Mouse (Mus musculus) left cerebral cortex, adult 2 months (tissue): ENCODE results near the gene Prmt9. TPM values are rescaled to one million over a fixed set of nuclear protein-coding genes. Genes with fewer than 3 reads are reported as not detected.

Experiments used
- DNase-seq, 2 experiments: peaks; one replicate each; pipeline ENCODE4 v3.0.0; 2021 to 2022; ENCODE audit warnings: low spot score in 2 of 2, mixed read lengths in 1 of 2; ENCODE audit errors: extremely low spot score in 1 of 2
- H3K27ac ChIP-seq: fragments of 200-600 bp; 2 replicates; pipeline ENCODE4 v1.8.1; 2022
- H3K4me3 ChIP-seq: fragments of 200-600 bp; 2 replicates; pipeline ENCODE4 v1.8.1; 2022
- CTCF ChIP-seq: fragments of 200-600 bp; IDR thresholded peaks from 2 replicates; pipeline ENCODE4 v1.8.1; 2022; ENCODE audit warnings: antibody characterized with exemption, mild to moderate bottlenecking, moderate library complexity
- intact Hi-C: fragments of 180-260 bp; cut with DNase I; formaldehyde crosslinking; loops from one replicate; pipeline ENCODE4 v1.15.1; 2025
- total RNA-seq, 2 experiments: library from RNA; stranded (reverse); gene quantifications; 2 replicates each; pipeline ENCODE4 v1.2.3; 2021

The Prmt9 gene
- total RNA-seq, 2 experiments from 2014 or later: 17.5 to 20.7 TPM

DNA sequence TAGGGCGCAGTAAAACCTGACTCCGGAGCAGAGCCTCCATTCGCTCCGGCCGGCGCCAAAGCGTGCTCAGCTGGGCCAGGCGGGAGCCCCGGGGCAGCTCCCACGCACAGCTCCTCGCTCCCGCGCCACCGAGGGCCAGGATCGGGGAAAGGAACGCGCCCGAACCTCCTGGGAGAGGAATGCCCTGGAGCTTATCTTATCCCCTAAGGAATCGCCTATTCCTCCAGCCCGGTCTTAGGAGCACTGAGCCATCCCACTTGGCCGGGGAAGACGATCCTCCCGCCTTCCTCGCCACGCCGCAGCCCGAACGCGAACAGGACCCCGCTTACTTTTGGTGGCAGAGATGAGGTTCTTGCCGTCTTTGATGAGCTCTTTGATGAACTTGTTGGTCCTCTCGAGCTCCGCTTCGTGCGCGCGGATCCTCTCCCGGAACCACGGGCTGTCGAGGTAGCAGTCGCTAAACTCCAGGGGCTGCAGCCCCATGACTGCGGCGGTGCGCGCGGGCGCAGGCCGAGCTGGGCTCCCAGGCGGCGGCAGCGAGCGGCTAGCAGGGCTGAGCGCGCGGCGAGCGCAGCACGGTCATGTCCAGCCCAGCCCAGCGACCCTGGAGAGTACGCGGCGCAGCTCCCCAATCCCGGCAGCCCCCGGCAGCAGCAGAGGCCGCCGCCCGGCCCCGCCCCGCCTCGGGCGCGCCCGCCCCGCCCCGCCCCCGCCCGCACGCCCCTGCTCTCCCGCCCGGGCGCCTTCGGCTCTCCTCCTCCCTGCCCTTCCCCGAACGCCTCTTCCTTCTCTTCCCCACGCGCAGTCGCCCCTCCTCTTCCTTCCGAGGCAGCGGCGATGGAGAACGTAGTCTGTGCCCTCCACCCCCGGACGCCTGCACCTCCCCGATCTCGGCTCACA is 31.6 kb upstream of the Prmt9 start, which contains the start of gene Arhgap10:
Gene Arhgap10, minus strand, starts transcription at position 653 of the 900 bp plus-strand sequence.
- DNase-seq: peak; percentile 47 to 51
- H3K27ac ChIP-seq: peak within 1 kb of the TSS; percentile 89
- no peak for TF ChIP-seq CTCF
- H3K4me3 ChIP-seq: peak within 1 kb of the TSS; percentile 61
- intact Hi-C loops: loop anchor here (1.0 to 5.0 kb wide), 3 partner anchors 25 to 93 kb away; no protein-coding TSS in a partner anchor

DNA sequence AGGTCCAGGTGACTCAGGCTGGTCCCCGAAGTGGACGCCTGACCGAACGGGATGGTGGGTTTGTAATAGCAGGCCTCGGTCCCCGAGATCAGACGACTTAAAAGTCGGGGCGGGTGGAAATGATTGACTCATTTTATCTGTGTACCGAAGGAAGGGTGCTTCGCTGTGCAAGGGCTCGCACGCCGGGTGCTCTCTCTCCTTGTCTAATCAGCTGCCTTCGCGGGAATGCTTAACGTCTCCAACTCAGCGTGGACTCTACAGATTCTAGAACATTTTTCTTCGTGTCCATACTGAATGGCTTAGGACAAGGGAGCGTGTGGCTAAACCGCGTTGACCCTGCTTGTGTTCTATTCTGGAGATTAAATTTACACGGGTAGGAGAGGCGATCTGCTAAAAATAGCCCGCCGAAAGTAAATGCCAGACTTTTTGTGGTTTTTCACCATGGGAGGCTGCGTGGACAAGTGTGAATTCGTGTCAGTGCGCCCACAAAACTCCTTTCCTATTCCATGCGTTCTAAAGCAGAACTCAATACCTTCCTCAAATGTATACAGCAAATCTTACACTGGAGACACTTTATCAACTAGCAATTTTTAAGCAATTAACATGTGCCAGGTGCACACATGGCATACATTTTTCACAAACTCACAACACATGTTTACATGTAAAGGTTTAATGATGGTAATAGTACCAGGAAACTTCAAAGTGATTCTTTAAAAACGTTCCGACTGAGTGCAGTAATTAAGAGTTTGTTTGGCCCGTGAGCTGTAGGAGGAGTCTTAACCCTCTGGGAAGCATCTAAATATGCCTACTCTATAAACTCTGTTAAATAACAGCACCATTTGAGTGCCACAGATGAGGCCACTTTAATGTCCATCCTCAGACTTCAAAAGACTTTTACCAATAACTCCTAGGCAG is 30.7 kb upstream of the Prmt9 start:
- intact Hi-C loops: loop anchor here (1.0 to 5.0 kb wide), 2 partner anchors 76 to 94 kb away; no protein-coding TSS in a partner anchor
- peak overlapping the region; percentile 89 for H3K27ac ChIP-seq
- no peak for TF ChIP-seq CTCF
- H3K4me3 ChIP-seq: peak overlapping the region; percentile 61
- DNase-seq: peak; percentile 50 to 57

DNA sequence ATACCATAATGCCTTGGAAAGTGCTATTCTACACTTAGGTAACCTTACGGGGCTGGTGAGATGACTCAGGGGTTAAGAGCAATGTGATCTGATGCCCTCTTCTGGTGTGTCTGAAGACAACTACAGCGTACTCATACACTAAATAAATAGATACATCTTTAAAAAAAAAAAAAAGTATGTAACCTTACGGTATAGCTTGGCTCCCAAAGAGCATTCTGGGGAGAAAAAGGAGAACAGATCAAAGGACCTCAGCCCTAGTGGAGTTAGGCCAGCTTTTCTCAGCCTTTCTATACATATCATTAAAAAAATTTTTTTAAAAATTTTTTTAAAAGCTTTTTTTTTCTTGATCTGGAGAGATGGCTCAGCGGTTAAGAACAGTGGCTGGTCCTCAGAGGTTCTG is 28.6 kb upstream of the Prmt9 start:
- intact Hi-C loops: no loop called here

DNA sequence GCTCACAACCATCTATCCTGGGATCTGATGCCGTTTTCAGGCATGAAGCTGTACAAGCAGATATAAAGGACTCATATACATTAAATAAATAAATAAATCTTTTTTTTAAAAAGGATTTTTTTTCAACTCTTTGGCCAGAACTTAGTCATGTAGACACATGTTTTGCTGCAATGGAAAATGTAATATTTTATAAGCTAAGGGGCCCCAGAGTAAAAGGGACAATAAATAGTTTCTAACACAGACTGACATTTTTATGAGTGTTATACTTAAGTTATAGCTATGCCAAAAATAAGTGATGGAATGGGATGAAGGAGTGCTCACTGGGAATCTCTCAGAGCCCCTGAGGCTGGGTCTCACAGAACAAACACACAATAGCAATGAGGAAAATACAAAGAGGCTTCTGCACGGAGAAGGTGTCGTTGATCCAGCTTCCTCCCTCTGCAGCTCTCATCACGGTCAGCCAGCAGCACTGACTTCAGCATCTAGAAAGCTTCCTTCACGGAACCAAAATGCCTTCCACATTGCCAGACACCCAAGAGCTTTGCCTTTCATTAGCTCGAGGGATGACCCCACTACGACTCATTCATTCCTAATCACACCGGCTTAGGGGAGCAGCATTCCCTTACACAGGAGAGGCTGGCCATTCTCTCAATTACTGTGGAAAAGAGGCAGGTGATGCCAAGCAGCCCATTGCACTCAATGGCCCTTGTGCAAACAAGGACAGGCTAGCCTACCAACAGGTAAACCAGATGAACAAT is 28.0 kb upstream of the Prmt9 start:
- no peak for TF ChIP-seq CTCF

More for the DNA sequence above, 28.6 kb upstream of the Prmt9 start:
- H3K4me3 ChIP-seq: no peak overlapping the region
- no peak for DNase-seq
- H3K27ac ChIP-seq: no peak overlapping the region
- TF ChIP-seq CTCF: no peak; the same call in 1 of the 2 replicates

DNA sequence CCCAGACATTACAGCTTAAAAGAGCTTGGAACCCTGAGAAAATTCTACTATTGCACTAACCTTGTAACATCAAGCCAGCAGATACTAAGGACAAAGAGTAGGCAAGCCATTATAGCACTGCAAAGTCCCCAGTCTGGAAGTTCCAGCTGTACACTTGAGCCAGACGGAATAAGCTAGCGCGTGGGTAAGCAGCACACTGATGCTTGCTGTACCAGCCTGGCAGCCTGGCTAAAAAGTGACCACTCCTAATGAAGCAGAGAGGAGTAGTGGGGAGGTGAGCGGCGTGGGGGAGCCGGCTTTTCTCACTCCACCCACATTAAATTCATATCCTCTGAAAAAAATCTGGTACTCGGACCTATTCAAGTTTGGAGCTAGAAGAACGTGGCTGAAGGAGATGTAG is 26.2 kb upstream of the Prmt9 start:
- Histone ChIP-seq H3K4me3 (no peak overlapping the region), H3K27ac (no peak overlapping the region)
- TF ChIP-seq CTCF: no peak
- intact Hi-C loops: no loop called here
- no peak for DNase-seq

More for the DNA sequence above, 28.0 kb upstream of the Prmt9 start:
- Histone ChIP-seq H3K4me3 (no peak overlapping the region), H3K27ac (no peak overlapping the region)
- intact Hi-C loops: no loop called here
- DNase-seq: no peak

DNA sequence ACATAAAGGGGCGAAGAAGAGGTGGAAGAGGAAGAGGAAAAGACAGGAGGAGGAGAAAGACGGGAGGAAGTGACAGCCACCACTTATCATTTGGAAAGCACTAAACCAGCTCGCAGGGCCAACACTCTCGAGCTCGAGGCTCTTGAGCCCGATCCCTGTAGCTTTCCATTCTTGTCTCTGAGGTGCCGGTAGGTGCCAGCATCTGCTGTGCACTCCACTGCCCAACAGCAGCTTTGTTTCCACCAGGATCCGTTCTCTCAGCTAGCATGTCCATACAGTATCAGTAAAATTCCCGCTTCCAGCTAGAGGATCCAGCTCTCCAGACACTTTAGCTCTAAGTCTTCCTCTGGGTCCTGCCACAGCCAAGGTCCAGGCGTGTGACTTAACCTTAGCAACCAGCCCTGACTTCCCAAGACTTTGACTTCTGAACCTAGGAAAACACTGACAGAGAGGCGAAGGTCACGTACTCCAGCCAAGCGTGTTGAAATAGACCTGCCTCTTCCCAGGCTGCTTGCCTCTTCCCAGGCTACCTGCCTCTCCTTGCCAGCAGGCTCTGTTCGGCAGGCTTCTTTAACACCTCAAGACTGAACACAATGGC is 25.1 kb upstream of the Prmt9 start:
- no peak for DNase-seq
- Histone ChIP-seq H3K4me3 (no peak overlapping the region), H3K27ac (no peak overlapping the region)
- intact Hi-C loops: no loop called here
- no peak for TF ChIP-seq CTCF

DNA sequence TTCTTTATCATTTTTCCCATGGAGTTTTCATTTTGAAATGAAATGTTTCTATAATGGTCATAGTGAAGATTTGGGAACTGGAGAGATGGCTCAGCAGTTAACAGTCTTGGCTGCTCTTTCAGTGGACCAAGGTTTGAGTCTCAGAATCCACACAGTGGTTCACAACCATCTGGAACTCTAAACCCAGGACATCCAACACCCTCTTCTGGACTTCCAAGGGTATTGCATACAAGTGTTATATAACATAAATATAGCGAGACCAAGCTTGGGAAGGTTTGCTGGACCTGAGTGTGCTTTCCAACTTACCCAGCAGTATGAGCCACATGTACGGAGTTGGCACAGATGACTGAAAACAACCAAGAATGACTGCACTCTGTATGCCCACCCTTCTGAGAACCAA is 24.3 kb upstream of the Prmt9 start:
- intact Hi-C loops: no loop called here
- TF ChIP-seq CTCF: peak; percentile 22
- DNase-seq: no peak
- no peak overlapping the region for H3K4me3 ChIP-seq
- no peak overlapping the region for H3K27ac ChIP-seq

DNA sequence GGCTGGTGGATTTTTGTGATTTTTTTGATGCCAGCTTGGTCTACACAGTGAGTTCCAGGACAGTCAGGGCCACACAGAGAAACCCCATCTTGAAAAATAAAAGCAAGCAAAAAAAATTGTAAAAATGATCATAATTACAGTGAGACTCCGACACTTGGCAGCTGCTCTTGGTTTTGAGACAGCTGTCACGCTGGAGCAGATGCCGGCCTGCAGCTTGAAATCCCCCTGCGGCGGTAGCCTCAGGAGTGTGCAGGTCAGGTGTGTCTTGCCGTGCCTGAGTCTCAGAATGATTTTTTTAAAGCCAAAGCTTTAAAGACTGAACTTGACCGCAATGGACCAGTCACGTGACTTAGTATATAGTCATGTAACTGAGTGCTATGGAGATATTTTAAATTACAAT is 23.1 kb upstream of the Prmt9 start:
- no peak for DNase-seq
- no peak for TF ChIP-seq CTCF
- Histone ChIP-seq H3K27ac (no peak overlapping the region), H3K4me3 (no peak overlapping the region)
- intact Hi-C loops: no loop called here

DNA sequence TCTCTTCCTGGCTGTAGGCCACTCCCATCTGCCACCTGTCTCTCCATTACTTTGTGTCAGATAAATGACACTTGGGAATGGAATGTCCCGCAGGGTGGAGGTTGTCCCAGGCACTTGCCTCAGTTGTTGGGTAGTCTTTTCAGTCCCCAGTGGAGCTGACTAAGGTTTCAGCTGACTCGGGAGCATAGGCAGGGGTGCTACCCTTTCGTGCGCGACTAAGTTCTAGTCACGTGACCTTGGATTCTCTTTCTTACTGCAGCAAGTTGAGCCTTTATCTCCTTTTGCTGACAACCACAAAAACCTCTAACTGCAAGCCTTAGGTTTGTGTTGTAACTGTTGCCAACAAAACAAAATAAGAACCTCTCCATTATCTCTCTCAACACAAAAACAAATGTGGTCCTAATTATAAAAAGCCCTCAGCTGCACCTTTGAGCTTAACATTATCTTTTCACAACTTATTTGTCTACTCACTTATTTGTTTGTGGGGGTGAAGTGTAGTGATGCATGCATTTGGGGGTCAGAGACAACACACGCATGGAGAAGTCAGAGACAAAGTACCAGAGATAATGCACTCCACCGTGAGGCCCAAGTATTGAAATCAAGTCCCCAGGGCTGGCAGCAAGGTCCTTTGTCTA is 14.7 kb upstream of the Prmt9 start:
- no peak for DNase-seq
- no peak overlapping the region for H3K27ac ChIP-seq
- TF ChIP-seq CTCF: no peak
- no peak overlapping the region for H3K4me3 ChIP-seq
- intact Hi-C loops: no loop called here

DNA sequence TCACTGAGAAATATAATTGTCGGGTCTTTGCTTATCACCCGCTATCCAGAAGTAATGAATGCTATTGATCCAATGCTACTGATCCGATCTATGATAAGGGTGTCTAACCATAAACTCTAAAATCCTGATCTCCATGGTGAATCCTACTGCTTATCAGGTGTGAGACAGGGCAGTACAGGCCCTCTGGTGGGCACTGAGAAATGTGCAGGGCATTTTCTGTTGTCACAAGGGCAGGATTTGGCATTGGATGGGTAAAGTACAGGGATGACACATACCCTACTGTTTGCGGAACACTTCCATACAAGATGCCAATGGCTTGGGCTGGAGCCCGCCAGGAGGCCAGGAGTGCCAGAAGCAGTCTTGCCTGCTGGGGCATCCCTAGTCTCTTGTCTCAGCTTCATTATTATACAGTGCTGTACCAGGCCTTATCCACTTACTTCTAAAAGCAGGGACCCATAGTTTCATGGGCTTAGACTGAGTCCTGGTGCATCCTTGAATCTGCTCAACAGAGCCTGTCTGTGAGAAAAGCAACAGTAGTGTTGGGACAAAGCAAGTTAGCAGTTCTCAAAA is 14.1 kb upstream of the Prmt9 start:
- Histone ChIP-seq H3K27ac (no peak overlapping the region), H3K4me3 (no peak overlapping the region)
- intact Hi-C loops: loop anchor here (1.0 kb wide), 1 partner anchor 116 kb away; no protein-coding TSS in a partner anchor
- peak; percentile 73 for TF ChIP-seq CTCF
- peak; percentile 40 to 52 for DNase-seq
